Mouse (Mus musculus): ENCODE measurements around the gene AU022252.

Gene AU022252

DNA sequence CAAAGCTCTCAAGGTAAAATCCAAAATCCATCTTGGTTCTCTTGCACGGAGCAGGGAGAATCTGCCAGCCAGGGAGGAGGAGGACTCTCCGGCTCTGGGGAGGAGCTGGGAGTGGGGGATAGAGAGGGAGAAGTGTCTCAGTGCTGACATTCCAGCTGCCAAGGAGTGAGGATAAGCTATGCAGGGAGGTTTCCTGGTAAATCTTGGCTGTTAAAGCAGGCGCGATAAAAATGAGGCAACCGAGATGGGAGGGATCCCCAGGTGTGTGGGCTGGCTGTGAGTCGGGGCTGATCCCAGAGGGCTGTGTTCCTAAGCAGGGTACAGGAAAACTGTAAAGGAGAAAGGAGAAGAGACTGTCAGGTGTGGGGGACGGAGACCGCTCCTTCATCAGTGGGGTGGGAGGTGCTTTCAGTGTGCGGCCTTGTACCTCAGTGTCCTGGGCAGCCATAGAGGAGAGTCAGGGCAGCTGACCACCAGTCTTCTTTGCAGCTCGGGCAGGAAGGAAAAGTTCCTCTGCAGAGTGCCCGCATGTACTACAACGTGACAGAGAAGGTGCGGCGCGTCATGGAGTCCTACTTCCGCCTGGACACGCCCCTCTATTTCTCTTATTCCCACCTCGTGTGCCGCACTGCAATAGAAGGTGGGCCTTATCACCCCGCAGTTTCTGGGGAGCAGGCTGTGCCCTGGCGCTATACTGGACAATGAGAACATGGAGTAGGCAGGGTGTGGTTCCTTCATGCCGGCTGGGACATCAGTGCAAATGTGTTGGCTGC, 12.1 kb upstream of the AU022252 start:
- DNase-seq (ENCODE audit: low spot score in 2 of 2): no peak

DNA sequence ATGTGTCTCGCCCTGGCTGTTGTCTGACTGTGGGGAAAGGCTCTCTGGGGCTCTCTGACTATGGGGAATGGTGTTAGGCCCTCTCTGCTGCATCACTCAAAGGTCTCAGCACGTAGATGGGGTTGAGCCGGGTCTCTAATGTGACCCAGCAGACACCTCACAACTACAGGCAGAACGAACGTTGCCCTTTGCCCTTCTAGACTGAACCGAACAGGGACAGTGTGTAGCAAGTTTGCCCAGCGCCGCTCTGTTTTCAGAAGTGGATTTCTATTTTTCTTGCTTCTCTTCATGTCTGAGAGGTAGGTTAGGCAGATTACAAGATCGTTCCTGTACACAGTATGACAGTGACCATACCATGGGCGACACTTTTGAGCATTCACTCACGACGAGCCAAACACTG, 10.1 kb upstream of the AU022252 start:
- no peak for DNase-seq (ENCODE audit: low spot score in 2 of 2)

- DNase-seq (ENCODE audit: low spot score in 2 of 2): peak; percentile 18 to 60
These were observed 9.2 kb upstream of the AU022252 start for GRCm38 (mm10) chr4:119241664-119242063.

- DNase-seq (ENCODE audit: low spot score in 2 of 2): peak; percentile 29 to 32
These were observed 6.7 kb upstream of the AU022252 start for GRCm38 (mm10) chr4:119239181-119239682.

DNA sequence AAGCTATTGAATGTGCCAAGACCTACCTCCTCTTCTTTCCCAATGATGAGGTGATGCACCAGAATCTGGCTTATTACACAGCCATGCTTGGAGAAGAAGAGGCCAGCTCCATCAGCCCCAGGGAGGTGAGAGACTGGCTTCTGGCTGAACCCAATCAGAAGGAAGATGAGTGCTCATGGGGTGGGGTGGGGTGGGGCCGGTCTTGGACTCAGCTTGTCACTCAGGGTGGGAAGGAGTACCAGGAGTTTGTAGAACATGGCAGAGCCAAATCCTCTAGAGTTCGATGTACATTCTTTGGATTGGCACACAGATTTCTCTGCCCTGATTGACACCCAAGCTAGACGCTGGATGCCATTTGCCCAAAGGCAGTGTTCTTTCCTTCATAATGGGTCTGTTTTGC, 6.1 kb upstream of the AU022252 start:
- no peak for DNase-seq (ENCODE audit: low spot score in 2 of 2)

- no peak for DNase-seq (ENCODE audit: low spot score in 2 of 2)
These were observed 1.8 kb upstream of the AU022252 start for GRCm38 (mm10) chr4:119234348-119234747.

- no peak for DNase-seq (ENCODE audit: low spot score in 2 of 2)
These were observed 867 bp upstream of the AU022252 start for GRCm38 (mm10) chr4:119233256-119233901.

- no peak for DNase-seq (ENCODE audit: low spot score in 2 of 2)
These were observed 5.8 kb downstream of the AU022252 start for GRCm38 (mm10) chr4:119226751-119227150.

DNA sequence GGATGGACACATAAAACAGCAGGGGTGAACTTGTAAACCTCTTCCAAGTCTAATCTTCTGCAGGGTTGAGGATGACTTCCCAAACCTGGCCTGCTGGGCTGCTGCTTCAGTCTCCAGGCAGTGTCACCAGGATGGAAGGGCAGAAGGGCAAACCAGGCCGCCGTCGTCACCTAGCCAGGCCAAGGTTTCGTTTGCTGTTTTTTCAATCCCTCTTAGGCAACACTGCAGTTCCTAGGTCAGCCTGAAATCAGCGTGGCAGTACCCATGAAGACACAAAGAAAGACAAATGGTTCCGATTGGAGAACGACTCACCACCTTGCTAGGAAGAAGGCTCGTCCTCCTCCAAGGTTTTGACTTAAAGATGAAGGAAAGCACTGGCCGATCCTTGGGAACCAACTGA, 6.8 kb downstream of the AU022252 start:
- no peak for DNase-seq (ENCODE audit: low spot score in 2 of 2)

GRCm38 (mm10) chr4:119224534-119224933, 8.0 kb downstream of the AU022252 start:
- no peak for DNase-seq (ENCODE audit: low spot score in 2 of 2)

GRCm38 (mm10) chr4:119223696-119224095, 8.8 kb downstream of the AU022252 start:
- DNase-seq (ENCODE audit: low spot score in 2 of 2): peak in 1 of 2 experiments; percentile 55

DNA sequence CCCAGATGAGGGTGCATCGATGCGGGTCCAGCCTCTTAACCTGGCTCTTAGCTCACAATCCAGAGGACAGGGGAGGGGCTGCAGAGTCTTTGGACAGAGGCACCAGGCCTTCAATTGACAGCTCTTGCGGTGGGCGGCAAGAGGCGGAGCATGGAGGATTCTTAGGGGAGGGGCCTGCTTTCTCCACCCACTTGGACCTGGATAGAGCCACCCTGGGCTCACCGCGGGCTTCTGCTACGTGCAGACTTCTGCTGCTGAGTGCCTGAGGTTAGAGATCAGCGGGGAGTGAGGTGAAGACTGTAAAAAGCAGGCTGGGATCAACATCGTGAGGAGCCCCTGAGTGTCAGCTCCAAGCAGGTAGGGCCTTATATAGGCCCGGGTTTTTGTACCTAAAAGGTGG, 14.3 kb downstream of the AU022252 start, which contains the start of gene Tmem269:
TSS of gene Tmem269 (minus strand) at position 49 of the 400 bp plus-strand sequence.
- no peak for DNase-seq (ENCODE audit: low spot score in 2 of 2)

- DNase-seq (ENCODE audit: low spot score in 2 of 2): no peak
These were observed 15.8 kb downstream of the AU022252 start for GRCm38 (mm10) chr4:119216667-119217066.

DNA sequence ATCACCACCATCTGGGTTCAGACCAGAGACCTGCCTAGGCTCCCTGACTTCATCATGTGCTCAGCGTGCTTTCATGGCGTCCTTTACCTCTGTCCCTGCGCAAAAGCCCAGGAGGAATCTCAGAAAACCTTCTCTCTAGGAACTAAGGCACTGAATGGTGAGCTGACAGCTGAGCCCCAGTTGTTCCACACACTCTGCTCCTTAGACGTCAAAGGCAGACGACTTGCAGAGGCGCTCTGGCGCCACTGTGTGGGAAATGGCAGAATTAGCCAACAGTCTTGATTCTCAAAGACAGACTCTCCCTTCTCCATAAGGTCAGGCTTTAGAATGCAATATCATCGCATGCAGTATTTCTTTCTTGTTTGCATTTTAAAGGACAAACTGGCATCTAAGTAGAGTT, 27.8 kb downstream of the AU022252 start:
- DNase-seq (ENCODE audit: low spot score in 2 of 2): peak in 1 of 2 experiments; percentile 84

GRCm38 (mm10) chr4:119198105-119198504, 34.4 kb downstream of the AU022252 start:
- DNase-seq (ENCODE audit: low spot score in 2 of 2): no peak

DNA sequence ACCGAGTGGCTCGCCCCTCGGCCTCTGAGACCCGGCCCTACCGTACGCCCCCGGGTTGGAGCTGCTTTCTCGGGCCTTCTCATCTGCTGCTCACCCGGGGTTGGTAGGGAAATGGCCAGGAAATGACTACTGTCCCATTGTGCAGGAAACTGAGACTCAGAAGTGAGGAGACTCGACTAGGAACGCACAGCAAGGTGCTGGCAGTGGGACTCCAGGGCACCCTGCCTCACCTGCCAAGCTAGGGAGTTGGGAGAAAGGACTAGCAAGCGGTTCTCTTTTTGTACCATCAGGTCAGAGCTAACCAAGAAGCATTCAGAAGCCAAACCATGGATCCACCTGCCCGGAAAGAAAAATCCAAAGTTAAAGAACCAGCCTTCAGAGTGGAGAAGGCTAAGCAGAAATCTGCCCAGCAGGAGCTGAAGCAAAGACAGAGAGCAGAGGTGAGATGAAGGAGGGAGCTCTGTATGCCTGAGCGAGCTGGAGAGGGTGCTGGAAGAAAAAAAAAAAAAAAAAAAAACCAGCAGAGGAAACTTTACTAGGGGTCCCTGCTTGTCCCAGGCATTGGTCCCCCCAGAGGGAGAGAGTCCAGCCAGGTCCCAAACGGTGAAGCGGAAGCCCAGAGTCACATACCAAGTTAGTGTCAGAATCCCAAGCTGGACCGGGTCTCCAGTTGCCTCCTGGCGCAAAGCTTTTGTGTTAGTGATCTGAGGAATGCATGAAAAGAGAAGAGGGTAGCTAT, 36.8 kb downstream of the AU022252 start:
- no peak for DNase-seq (ENCODE audit: low spot score in 2 of 2)

DNA sequence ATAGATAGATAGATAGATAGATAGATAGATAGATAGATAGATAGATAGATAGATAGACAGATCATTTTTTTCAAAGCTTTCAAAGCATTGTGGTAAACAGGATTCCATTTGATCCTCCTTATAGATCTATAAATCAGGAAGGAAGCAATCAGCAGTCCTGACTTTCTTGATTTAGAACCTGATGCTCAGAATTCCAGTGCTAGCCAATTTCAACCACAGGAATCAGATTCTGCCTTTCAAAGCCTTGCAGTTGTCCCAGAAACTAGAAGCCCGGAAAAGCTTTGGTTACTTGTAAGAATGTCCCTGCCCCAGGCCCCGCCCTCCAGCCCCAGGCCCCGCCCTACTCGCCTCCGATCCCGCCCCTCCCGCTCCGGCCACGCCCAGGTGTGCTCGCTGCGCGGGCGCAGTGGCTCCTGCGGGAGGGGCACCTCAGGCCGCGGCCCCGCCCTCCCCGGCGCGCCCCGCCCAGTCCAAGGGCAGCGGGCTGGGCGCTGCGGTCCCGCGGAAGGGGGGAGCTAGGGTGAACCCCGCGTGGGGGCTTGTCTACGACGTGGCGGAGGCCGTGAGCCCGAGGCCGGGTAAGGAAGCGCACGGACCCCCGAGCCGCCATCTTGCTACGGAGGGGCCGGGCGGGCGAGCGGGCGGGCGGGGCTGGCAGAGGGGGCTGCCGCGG, 37.5 kb downstream of the AU022252 start, which contains the start of gene Svbp:
TSS of gene Svbp (plus strand) at position 398 of the 673 bp plus-strand sequence.
- DNase-seq (ENCODE audit: low spot score in 2 of 2): peak; percentile 88 to 96

DNA sequence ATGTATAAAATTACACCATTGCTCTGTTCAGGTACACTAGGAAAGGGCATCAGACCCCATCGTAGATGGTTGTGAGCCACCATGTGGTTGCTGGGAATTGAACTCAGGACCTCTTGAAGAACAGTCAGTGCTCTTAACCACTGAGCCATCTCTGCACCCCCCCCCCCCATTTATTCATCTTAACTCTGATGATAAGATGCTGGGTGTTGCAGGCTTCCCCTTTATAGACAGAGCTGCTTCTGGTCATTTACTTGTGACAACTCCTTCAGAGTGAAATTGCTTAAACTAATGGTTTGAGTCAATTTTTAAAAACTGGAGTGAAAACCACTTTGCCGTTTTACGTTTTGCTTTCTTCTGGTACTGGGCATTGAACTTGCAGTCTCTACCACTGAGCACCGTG, 39.8 kb downstream of the AU022252 start:
- DNase-seq (ENCODE audit: low spot score in 2 of 2): no peak

DNA sequence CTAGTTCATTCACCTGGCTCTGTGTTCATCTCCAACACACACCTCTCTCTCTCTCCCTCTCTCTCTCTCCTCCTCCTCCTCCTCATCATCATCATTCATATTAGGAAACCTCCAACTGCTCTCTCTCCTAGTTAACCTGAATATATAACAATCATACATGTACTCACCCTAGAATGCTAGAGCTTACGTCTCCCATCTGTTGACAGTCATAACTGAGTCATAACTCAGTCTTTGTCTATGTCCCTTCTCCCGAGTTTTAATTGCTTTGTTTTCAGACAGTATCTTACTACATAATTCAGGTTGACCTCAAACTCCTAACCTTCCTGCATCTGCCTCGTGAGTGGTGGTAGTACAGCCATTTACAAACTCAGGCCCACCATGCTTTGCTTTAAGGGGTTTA, 41.2 kb downstream of the AU022252 start:
- no peak for DNase-seq (ENCODE audit: low spot score in 2 of 2)

- peak; percentile 60 to 79 for DNase-seq (ENCODE audit: low spot score in 2 of 2)
These were observed 41.9 kb downstream of the AU022252 start for GRCm38 (mm10) chr4:119190618-119191017.

DNA sequence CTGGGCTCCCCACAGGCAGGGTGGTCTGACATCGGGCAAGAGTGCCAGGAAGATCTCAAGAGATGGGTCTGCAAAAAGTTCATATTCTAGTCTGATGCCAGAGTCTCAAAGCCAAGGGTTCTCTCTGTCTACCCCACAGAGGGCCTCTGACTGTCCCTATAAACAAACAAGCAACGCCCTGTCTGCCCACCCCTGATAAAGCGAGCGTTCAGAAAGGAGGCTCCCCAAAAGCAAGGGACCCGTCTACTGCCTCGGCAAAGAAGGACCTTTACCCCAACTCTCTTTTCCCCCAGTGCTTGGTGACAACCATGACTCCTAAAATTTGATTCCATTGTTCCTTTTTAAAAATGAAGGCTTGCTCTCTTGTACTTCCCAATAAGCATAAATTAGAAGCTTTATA, 42.6 kb downstream of the AU022252 start, which contains the start of gene Ermap:
TSS of gene Ermap (minus strand) at position 148 of the 400 bp plus-strand sequence.
- peak; percentile 71 to 80 for DNase-seq (ENCODE audit: low spot score in 2 of 2)

Measured in spleen, postnatal 10 days (tissue).